Mouse (Mus musculus) kidney, adult 8-10 months (tissue): ENCODE measurements at regions not wholly inside any gene's neighbourhood (a gene's known extent, or its start where the extent isn't known, plus 50 kb on each side); places are given as distances from the start of the nearest gene placed in this dataset.

Source experiments
- DNase-seq, 2 experiments: peaks; one replicate each; pipeline ENCODE4 v3.0.0; 2022

DNA sequence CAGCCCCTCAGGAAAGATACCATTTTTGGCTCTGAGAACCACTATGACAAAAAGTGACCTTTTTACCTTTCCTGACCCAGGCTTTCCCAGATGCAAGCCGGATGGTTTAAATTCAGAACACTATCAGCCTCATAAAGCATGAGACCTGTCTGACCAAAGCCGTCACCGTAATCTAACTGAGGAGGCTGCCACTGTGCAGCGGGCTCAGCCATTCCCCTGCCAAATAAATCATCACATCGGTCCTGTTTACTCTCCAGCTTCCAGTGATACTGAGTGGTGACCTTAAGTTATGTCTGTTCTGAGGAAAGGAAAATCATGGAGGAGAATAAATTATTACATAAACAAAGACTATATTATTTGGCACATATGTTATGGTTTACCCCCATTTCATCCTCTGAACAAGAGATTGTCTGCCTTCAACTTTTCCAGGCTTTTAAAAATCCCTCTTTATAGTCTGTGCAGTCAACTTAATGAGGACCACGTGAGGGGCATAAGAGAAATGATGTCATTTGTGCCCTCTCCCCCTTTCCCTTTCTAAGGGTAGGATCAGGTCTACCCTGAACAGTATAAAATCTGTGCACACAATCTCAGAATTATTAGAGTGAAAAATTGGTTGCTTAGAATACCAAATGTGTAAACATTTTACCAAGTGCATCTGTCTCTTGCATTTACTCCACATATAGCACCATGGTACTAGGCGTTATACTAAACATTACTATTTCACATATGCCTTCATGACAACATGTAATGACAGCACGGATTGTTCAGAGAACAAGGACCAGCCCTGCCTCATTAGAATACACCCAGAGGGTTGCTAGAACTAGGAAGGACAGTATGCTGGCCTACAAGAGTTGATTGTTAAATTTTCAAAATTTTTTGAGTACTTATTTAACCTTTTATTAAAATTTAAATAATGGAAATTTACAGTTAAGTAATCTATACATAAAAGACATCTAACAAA is 401.9 kb upstream of the Xrcc4 start:
- DNase-seq: no peak

DNA sequence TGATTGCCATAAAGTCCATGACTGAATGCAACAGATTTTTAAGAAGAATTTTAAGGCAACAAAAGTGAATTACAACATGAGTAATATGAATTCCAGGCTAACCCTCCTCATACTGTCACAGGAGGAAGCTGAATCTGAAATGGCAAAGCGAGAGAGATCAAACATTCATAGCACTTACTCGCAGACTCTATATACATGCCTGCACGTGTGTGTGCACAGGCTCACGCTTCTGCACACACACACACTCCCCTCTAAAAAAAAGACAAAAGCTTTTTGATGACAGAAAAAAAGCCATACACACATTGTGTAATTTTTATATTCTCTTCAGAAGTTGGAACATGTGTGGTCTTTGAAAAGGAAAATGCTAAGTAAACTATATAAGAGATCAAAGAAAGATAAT is 391.1 kb upstream of the Xrcc4 start:
- DNase-seq: no peak

DNA sequence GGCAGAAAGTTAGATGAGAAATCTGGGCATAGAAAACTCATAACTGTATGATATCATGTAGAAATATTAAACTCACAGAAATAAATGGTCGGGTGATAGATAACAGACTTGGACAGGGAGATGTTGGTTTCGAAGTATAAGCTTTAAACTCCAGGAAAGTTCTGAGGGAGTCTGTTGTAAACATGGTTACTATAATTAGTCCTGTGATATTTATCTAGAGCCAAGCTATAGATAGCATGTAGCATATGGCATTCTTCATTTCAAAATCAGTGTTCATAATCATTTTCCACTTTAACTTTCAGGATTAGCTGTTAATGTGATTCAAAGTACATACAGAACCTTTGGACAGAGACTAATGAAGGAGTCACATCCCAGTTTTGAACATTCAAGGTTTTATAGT is 387.5 kb upstream of the Xrcc4 start:
- no peak for DNase-seq

DNA sequence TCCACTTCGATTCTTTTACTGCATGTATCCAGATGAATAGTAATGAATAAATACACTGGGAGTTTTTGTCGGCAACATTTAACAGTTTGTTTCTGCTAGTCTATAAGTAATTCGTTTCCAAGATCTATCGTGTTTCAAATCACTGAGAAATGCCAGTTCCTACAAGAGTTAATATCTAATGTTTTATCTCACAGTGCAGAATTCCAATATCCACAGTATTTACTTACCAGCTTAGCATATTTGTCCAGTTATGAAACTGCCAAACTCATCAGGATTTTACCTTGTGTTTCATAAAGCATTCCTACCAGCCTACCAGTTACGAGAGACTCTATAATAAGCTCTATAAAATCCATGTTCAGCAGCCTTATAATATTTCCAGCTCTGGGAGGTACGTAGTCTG is 385.1 kb upstream of the Xrcc4 start:
- DNase-seq: no peak

DNA sequence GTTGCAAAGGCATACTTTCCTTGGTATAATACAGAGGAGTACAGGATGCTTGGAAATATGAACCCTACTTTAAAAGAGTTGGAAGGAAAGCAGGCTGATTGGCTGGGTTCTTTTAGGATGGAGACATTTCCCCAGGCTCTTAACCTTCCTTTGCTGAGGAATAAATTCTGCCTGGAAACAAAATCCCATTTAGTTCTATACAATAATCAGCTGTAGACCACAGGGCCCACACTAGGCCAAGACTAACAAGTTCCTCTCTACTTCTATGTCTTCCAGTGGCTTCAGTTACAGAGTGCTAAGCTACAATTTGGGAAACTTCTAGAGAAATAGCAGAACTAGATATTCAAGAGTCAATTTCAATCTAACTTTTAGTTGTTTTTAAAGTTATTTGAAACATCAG is 384.6 kb upstream of the Xrcc4 start:
- DNase-seq: no peak

DNA sequence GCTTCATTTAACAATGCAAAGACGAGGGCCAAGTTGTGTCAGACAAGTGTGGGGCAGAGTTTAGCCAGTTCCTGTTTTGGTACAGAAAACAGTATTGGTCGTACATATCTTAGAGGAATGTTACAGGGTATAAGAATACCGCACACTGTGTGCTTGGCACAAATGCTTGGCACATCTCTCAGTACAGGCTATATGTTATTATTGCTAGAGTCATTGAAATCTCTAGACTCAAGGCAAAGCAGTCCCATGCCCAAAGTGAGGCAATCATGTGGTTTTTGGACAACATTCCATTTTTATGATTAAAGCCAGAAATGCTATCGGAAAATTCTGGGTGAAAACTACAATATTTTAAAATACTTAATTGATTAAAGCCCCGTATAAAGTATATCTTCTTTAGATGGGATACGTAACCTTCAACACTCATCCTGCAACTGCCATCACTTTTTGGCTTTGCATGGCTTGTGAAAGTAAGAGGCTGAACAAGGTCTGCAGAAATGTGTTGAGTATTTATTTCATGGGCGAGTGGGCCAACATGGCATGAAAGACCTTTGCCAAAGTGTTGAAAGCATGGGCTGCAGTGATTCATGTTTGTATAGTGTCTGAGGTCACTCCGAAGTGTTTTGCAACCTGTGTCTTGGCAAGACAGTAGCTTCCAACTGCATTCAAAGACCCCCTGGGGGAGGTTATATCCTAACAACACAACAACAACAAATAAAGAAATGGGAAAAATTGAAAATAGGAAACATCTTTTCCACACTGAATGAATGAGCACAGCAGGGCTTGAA is 383.8 kb upstream of the Xrcc4 start:
- DNase-seq: no peak

DNA sequence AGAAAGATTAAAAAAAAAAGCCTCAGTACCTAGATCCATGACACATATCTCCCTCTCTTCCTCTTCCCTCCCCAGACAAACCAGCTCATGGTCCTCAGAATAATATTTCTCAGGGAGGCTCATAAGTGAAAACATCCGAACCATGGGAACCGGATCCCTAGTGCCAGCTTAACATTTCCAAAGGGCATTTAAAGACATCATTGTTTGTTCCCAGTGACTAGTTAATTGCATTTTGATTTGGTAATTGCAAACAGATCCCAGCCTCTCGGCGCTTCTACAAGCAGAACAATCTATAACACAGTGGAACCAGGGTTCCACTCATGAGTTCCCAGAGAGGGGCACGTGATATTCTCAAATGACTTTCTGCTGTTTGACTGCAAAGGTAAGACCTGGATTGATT is 376.7 kb upstream of the Xrcc4 start:
- DNase-seq: no peak

DNA sequence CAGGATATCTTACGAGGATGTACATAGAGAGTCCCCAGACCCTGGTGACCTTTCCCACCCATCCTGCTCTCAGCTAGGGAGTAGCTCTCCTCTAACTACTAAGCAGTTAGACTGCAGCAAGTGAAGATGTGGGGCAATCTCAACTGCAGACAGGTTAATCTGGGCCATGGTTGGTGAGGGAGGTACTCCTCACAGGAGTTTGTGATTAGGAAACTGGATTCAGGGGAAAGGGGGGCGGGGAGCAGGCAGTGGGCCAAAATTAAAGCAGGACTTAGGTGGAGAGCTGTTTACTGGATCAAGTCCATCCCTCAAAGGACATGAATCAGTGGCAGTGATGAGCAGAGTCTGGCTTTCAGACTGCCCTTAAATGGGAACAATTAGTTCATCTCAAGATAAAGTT is 374.6 kb upstream of the Xrcc4 start:
- DNase-seq: peak; percentile 72 to 77

DNA sequence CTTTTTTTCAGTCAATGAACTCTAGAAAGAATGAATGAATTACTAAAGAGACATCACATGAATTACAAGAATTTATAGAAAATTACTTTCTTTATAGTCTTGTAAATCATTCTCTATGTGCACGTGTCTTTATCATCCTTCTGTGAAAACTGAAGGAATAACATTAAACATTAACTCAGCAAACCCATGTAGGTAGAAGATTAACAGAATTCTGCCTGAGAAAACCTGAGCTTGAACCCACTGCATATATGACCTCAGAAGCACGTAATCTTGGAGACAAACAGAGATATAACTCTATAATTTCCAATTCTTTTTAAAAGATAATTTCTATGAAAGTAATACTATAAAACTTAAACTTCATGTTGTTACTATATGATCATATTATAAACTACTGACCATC is 374.0 kb upstream of the Xrcc4 start:
- DNase-seq: peak in 1 of 2 experiments; percentile 32

DNA sequence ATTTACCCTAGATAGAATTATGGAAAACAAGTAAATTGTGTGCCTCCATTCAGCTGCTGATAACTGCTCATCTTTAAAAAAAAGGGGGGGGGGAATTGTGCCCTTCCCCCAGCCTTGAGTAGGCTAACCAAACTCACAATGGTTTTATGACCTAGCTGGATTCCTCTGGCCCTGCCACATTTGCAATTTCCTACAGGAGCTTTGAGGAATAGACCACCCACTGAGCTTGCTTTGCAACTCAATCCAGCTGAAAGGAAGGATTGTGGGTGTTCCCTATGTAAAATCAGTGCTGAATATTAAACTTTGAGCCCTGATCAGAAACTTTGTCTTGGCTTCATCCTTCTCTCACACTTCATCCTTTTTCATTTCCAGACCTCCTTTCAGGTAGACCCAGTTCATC is 365.2 kb upstream of the Xrcc4 start:
- DNase-seq: no peak

DNA sequence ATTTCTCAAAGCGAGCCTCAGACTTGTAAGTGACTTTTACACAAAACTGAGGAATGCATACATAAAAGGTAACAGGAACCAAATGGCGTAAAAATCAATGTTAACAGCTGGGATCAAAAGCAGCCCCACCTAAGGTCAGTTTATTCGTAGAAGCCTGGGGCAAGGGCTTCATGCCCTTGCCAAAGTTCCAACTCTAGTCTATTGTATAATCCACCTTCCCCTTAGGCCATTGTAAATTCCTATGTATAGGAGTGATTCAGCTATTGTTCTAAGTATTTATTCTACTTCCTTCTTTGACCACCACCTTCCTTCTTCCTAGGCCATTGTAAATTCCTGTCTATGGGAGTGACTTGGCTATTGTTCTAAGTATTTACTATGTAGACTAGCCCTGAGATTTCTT is 337.5 kb upstream of the Xrcc4 start:
- no peak for DNase-seq

DNA sequence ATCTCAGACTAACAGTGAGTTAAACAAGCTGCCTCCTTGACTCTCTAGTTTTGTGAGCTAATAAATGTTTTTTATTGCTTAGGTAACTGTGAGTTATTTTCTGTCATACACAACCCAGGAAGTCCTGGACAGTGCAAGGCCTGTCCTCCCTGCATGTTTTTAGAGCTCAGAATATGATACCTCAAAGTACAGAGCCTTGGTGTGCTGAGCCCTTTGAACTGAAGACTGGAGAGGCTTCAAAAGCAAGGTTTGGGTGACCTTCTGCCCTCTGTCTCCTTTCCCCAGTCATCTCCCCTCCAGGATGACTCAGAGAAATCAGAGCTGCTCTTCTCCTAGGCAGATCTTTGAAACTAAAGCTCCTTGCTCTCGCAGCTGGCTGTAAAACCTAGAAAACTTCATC is 336.0 kb upstream of the Xrcc4 start:
- DNase-seq: no peak

DNA sequence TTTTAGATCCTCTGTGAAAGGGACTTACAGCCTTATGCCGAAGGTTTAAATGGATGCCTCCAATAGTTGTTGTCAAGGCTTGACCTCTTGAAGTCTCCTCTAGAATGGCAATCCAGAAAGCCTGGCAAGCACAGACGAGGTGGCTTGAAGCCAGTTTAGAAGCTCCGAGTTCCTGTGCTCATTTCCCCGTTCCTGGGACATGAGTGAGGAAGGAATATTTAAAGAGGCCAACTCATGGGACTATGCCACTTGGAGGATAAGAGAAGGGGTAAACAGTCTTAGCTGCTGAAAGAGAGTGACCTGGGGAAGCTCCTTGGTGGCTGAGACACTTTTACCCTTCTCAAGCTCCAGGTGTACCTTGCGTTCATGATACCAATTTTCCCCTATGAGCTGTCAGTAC is 335.1 kb upstream of the Xrcc4 start:
- DNase-seq: no peak

DNA sequence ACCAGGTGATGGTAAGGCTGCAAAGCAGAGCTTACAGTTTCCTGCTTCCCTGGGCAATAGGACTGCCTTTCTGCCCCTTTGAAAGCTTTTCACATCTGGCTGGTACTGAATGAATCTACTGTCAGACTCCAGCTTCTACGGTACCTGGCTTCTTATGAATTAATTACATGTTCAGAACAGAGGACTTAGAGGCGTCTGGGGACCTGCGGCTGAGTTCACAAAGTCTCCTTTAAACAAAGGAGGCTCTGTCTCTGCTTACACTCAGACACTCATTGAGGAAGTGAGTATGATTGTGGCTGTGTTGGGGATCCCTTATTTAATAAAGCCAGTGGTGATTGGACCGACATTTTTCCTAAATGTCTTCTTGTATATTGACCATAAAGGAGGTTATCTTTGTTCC is 331.6 kb upstream of the Xrcc4 start:
- no peak for DNase-seq

DNA sequence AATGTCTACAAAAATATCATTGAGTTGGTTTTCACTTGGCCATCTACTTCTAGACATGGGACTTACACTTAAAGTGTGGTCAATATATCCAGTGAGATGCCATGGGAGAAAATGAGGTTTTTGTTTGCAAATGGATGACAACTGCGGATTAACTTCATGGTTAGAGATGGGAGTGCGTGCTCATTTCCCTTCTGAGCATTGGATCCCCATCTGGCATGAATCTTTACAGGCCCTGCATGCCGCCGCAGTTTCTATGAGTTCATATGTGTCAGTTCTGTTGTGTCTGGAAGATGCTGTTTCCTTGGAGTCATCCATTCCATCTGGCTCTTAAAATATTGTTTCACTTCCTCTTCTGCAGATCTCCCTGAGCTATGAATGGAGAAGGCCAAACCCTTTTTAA is 315.0 kb upstream of the Xrcc4 start:
- no peak for DNase-seq

DNA sequence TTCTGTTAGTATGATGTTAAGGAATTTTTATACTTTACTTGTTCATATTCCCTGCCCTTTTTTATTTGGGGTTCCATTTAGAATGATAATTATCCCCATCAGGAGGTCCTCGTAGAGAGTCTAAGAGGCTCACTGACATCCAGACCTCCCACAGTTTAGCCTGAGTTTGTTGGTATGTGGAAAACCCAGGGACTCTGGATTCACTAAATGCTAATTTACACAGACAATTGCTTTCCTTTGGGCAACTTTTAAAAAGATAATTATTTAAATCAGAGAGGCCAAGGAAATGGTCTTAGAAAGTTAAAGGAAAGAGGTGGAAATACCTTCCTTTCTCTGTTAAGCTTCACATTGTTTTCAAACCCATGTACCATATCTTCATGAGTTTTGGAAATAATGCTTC is 312.7 kb upstream of the Xrcc4 start:
- no peak for DNase-seq

DNA sequence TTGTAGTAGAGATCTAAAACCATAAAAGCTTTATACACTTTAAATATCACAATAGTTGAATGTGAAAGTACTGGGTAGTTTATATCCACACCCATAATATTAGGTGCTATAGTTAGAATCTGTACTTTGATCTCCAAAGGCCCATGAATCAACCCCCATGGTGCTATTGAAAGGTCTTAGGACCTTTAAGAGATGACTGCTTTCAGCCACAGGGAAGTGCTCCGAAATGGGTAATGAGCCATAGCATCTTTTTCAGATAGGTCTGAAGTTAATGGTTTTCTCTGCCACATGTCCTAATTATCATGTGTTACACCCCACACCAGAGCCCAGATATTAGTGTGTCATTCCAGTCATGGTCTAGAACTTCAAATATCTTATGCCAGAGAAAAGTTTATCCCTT is 312.1 kb upstream of the Xrcc4 start:
- no peak for DNase-seq

DNA sequence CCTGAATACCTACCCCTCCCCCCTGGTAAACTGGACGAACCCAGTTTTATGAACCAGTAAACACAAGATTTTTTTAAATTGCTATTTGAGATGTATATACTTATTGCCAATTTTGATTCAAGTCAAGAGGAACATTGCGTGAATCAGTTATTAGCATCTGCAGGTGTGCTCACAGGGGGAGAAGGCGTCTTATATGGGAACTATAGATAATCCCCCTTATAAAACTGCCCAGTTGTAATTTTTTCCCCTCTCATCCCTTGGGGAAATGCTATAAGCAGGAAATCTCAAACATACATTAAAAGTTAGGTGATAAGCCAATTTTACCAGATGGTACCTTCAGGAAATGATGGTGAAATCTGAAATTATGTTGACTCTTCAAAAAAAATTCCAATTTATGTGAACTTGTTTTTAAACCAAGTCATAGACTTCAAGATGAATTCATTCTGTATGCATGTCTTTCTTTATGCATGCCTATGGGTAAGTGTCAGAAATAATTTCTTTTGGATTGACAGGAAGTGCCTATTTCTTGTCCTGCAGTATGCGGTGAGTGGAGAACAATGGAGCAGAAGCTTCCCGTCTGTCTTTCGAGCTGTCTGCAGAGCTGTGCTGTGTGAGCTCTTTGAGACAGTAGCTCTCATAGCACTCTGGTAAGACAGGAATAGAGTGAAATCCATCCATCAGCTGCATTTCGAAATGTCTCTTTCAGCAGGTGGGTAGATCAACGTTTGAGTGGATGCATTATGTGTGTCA is 306.0 kb upstream of the Xrcc4 start:
- no peak for DNase-seq

DNA sequence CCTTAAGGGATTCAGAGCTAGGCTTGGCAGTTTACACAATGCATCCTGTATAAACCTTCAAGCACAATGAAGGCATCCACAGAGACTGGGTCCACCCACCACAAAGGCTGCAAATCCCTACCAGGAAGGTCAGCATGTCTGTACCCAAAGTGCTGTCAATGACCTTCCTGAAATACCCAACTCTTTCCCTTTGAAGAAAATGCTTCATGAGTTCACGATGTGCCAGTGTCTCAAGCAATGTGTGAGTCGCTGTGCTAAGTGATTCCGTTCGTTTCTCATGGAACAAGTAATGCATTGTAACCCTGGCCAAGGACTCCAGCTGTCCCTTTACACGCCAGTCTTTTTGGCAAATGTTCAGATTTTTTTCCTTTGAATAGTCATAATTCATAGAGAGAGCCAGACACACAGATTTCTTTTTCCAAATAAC is 305.4 kb upstream of the Xrcc4 start:
- no peak for DNase-seq

DNA sequence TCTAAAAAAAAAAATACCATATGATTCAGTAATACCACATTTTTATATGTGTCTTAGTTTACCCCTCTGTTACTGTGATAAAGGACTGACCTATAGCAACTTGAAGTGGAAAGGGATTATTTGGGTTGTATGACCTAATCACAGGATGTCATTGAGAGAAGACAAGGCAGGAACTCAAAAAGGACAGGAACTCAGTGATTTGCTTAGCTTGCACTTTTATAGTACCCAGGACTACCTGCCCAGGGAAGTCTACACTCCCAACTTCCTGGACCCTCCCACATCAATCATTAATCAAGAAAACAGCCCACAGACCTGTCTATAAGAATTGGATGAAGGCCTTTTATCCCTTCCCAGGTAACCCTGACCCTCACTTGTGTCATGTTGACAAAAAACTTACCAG is 303.0 kb upstream of the Xrcc4 start:
- DNase-seq: no peak

DNA sequence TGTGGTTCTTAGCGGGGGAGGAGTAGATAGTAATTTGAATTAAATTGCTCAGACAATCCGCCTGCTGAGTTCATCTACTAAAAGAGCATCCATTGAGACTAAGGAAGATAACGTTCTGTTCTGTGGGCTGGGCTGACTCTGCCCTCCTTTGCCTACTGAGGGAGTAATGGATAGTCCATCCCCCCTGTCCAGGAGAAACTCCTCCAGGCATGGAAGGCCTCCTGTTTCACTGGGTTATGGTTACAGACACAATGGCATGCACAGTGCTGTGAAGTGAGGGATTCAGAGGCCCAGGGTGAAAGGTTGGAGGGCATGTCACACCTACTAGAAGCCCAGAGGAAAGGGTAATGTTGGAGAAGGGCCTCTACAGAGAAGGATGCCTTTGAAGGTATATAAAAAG is 287.2 kb upstream of the Xrcc4 start:
- no peak for DNase-seq

DNA sequence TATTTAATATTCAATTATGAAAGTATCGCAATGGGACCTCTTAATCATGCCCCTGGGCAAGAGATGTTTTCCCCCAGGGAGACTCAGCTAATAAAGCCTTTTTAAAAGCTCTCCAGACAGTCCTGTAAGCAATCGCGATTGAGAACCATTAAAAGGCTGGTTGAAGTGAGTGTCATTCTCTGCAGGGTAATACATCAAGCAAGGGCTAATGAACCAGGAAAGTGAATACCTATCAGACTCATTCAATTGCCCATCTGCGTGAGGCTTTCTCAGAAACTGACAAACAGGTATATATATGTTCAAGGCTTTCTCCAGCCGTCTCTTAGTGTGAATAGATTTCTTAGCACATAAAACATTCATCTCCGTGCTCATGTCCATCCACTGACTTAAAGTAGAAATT is 286.8 kb upstream of the Xrcc4 start:
- no peak for DNase-seq

DNA sequence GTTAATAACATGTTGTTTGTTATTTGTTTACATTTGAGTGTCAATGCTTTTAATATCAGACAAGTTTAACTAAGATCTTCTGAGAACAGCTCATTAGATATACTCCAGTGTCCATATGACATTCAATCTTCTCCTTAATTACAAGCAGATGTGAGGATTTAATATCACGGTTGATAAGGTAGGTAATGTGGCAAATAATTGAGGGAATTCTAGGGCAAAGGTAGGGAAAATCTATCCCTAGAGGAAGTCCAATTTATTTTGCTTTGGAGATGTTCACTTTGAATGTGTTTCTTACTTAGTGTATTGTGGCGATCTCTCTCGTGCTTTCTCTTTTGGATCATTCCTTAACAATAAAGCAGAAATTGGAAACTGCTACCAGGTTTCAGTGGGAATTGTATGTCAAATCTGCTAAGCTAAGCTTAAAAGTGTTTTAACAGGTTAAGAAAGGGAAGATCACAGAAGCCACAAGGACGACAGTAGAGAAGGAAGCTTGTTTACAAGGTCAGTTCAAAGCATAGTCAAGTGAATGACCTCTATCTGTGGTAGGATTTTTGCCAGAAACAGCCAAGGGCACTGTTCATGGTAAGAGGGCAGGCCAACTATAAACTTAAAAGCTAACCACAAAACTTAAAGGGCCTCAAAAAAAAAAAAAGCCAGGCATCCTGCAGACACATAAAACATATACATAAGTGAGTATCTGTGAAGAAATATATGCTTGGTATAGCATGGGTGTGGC is 282.2 kb upstream of the Xrcc4 start:
- peak in 1 of 2 experiments; percentile 23 for DNase-seq
